Mouse (Mus musculus): ENCODE data around the gene Cyp2t4. TPM values are rescaled to one million over a fixed set of nuclear protein-coding genes. Genes with fewer than 3 reads are reported as not detected.

Cyp2t4 gene
- polyA plus RNA-seq (2015; fragmentation: Nextera tagmentation; extraction: Ambion mirVana) = 0.18 and 0.31 TPM in 2 replicates

GRCm38 (mm10) chr7:27153205-27153764 lies at the start of gene Cyp2t4:
Gene Cyp2t4 (plus strand): TSS chr7:27153714.
- H3K9me3 ChIP-seq (replicated peaks; ENCODE audit: control insufficient read depth, low read length) = no peaks in the 10 kb centered on the region
- H3K27me3 ChIP-seq (ENCODE audit: control insufficient read depth, insufficient read depth, low read length) = no peaks in the 10 kb centered on the region
- H3K27ac ChIP-seq (ENCODE audit: low read length) = peak within 1 kb of the TSS; percentile 90
- H3K4me2 ChIP-seq (ENCODE audit: low read depth, low read length) = no peak within 1 kb of the TSS
- WGBS = 44% methylated on average over 10 of the region's 10 CpGs
- H3K4me1 ChIP-seq (ENCODE audit: control insufficient read depth, insufficient read depth, low read length) = 0 out of 2 replicates have a peak, but pooled peaks cover 3% of the 10 kb centered on the region
- no peak within 1 kb of the TSS for H3K4me3 ChIP-seq (replicated peaks; ENCODE audit: low read length)
- H3K36me3 ChIP-seq (ENCODE audit: control insufficient read depth, insufficient read depth, low read length) = peaks cover 8% of the 10 kb centered on the region
- ATAC-seq (ENCODE audit: insufficient read depth, low FRiP score) = peak; percentile 86
- peak within 1 kb of the TSS; percentile 11; the same call in 1 of the 2 replicates for H3K9ac ChIP-seq (ENCODE audit: low read length)

- WGBS = 64% methylated on average over 5 of the region's 5 CpGs
- Histone ChIP-seq H3K27me3 (ENCODE audit: control insufficient read depth, insufficient read depth, low read length) (no peaks in the 10 kb centered on the region), H3K9ac (ENCODE audit: low read length) (no peak overlapping the region), H3K4me3 (replicated peaks; ENCODE audit: low read length) (no peak overlapping the region), H3K27ac (ENCODE audit: low read length) (no peak overlapping the region), H3K4me2 (ENCODE audit: low read depth, low read length) (no peak overlapping the region), H3K9me3 (replicated peaks; ENCODE audit: control insufficient read depth, low read length) (peaks cover 5% of the 10 kb centered on the region), H3K4me1 (ENCODE audit: control insufficient read depth, insufficient read depth, low read length) (no peaks in the 10 kb centered on the region), H3K36me3 (ENCODE audit: control insufficient read depth, insufficient read depth, low read length) (no peaks in the 10 kb centered on the region)
- no peak for ATAC-seq (ENCODE audit: insufficient read depth, low FRiP score)
These were observed 48.6 kb upstream of the Cyp2t4 start for GRCm38 (mm10) chr7:27104882-27105281.

- Histone ChIP-seq H3K9me3 (replicated peaks; ENCODE audit: control insufficient read depth, low read length) (peaks cover 5% of the 10 kb centered on the region; the same call in 1 of the 2 replicates), H3K27ac (ENCODE audit: low read length) (peak overlapping the region; percentile 66; the same call in 1 of the 2 replicates), H3K4me1 (ENCODE audit: control insufficient read depth, insufficient read depth, low read length) (no peaks in the 10 kb centered on the region), H3K9ac (ENCODE audit: low read length) (no peak overlapping the region), H3K27me3 (ENCODE audit: control insufficient read depth, insufficient read depth, low read length) (no peaks in the 10 kb centered on the region), H3K4me3 (replicated peaks; ENCODE audit: low read length) (no peak overlapping the region), H3K36me3 (ENCODE audit: control insufficient read depth, insufficient read depth, low read length) (no peaks in the 10 kb centered on the region), H3K4me2 (ENCODE audit: low read depth, low read length) (no peak overlapping the region)
- ATAC-seq (ENCODE audit: insufficient read depth, low FRiP score) = peak; percentile 58; the same call in 1 of the 2 replicates
These were observed 43.2 kb upstream of the Cyp2t4 start for GRCm38 (mm10) chr7:27110327-27110726.

- Histone ChIP-seq H3K4me2 (ENCODE audit: low read depth, low read length) (no peak overlapping the region), H3K27me3 (ENCODE audit: control insufficient read depth, insufficient read depth, low read length) (no peaks in the 10 kb centered on the region), H3K9me3 (replicated peaks; ENCODE audit: control insufficient read depth, low read length) (peaks cover 5% of the 10 kb centered on the region; the same call in 1 of the 2 replicates), H3K36me3 (ENCODE audit: control insufficient read depth, insufficient read depth, low read length) (no peaks in the 10 kb centered on the region), H3K9ac (ENCODE audit: low read length) (no peak overlapping the region), H3K4me1 (ENCODE audit: control insufficient read depth, insufficient read depth, low read length) (no peaks in the 10 kb centered on the region), H3K27ac (ENCODE audit: low read length) (no peak overlapping the region; the same call in 1 of the 2 replicates), H3K4me3 (replicated peaks; ENCODE audit: low read length) (no peak overlapping the region)
- peak; percentile 82; the same call in 1 of the 2 replicates for ATAC-seq (ENCODE audit: insufficient read depth, low FRiP score)
- WGBS = 88% methylated on average over 1 of the region's 1 CpGs
These were observed 42.5 kb upstream of the Cyp2t4 start for GRCm38 (mm10) chr7:27111038-27111437.

- H3K4me3 ChIP-seq (replicated peaks; ENCODE audit: low read length) = no peak overlapping the region
- no peak for ATAC-seq (ENCODE audit: insufficient read depth, low FRiP score)
- H3K9ac ChIP-seq (ENCODE audit: low read length) = no peak overlapping the region
- H3K36me3 ChIP-seq (ENCODE audit: control insufficient read depth, insufficient read depth, low read length) = no peaks in the 10 kb centered on the region
- H3K27ac ChIP-seq (ENCODE audit: low read length) = peak overlapping the region; percentile 24; the same call in 1 of the 2 replicates
- 78% methylated on average over 3 of the region's 3 CpGs for WGBS
- no peaks in the 10 kb centered on the region for H3K27me3 ChIP-seq (ENCODE audit: control insufficient read depth, insufficient read depth, low read length)
- peaks cover 5% of the 10 kb centered on the region; the same call in 1 of the 2 replicates for H3K9me3 ChIP-seq (replicated peaks; ENCODE audit: control insufficient read depth, low read length)
- H3K4me1 ChIP-seq (ENCODE audit: control insufficient read depth, insufficient read depth, low read length) = no peaks in the 10 kb centered on the region
- no peak overlapping the region for H3K4me2 ChIP-seq (ENCODE audit: low read depth, low read length)
These were observed 41.5 kb upstream of the Cyp2t4 start for GRCm38 (mm10) chr7:27111987-27112386.

- Histone ChIP-seq H3K4me1 (ENCODE audit: control insufficient read depth, insufficient read depth, low read length) (no peaks in the 10 kb centered on the region), H3K9me3 (replicated peaks; ENCODE audit: control insufficient read depth, low read length) (no peaks in the 10 kb centered on the region), H3K9ac (ENCODE audit: low read length) (no peak overlapping the region), H3K36me3 (ENCODE audit: control insufficient read depth, insufficient read depth, low read length) (no peaks in the 10 kb centered on the region), H3K27me3 (ENCODE audit: control insufficient read depth, insufficient read depth, low read length) (no peaks in the 10 kb centered on the region), H3K4me2 (ENCODE audit: low read depth, low read length) (no peak overlapping the region), H3K4me3 (replicated peaks; ENCODE audit: low read length) (no peak overlapping the region), H3K27ac (ENCODE audit: low read length) (peak overlapping the region; percentile 65)
- ATAC-seq (ENCODE audit: insufficient read depth, low FRiP score) = peak; percentile 79; the same call in 1 of the 2 replicates
- WGBS = 62% methylated on average over 4 of the region's 4 CpGs
These were observed 35.4 kb upstream of the Cyp2t4 start for GRCm38 (mm10) chr7:27118033-27118511.

- no peak within 1 kb of the TSS for H3K4me2 ChIP-seq (ENCODE audit: low read depth, low read length)
- H3K4me1 ChIP-seq (ENCODE audit: control insufficient read depth, insufficient read depth, low read length) = no peaks in the 10 kb centered on the region
- 0 out of 2 replicates have a peak within 1 kb of the TSS, but pooled peaks have one; percentile 12 for H3K4me3 ChIP-seq (replicated peaks; ENCODE audit: low read length)
- H3K9ac ChIP-seq (ENCODE audit: low read length) = no peak within 1 kb of the TSS
- ATAC-seq (ENCODE audit: insufficient read depth, low FRiP score) = 0 out of 2 replicates have a peak, but pooled peaks have one; percentile 47
- H3K9me3 ChIP-seq (replicated peaks; ENCODE audit: control insufficient read depth, low read length) = no peaks in the 10 kb centered on the region
- H3K36me3 ChIP-seq (ENCODE audit: control insufficient read depth, insufficient read depth, low read length) = no peaks in the 10 kb centered on the region
- peak within 1 kb of the TSS; percentile 65; the same call in 1 of the 2 replicates for H3K27ac ChIP-seq (ENCODE audit: low read length)
- no peaks in the 10 kb centered on the region for H3K27me3 ChIP-seq (ENCODE audit: control insufficient read depth, insufficient read depth, low read length)
These were observed 33.8 kb upstream of the Cyp2t4 start, which contains the start of gene Cyp2f2 for GRCm38 (mm10) chr7:27119676-27120075. Gene Cyp2f2 (plus strand): TSS chr7:27119909.

- no peaks in the 10 kb centered on the region for H3K36me3 ChIP-seq (ENCODE audit: control insufficient read depth, insufficient read depth, low read length)
- no peak overlapping the region for H3K27ac ChIP-seq (ENCODE audit: low read length)
These were observed 29.1 kb upstream of the Cyp2t4 start for GRCm38 (mm10) chr7:27124305-27124832.

GRCm38 (mm10) chr7:27124969-27125368 lies 28.5 kb upstream of the Cyp2t4 start:
- Histone ChIP-seq H3K36me3 (ENCODE audit: control insufficient read depth, insufficient read depth, low read length) (no peaks in the 10 kb centered on the region), H3K4me2 (ENCODE audit: low read depth, low read length) (no peak overlapping the region), H3K4me3 (replicated peaks; ENCODE audit: low read length) (no peak overlapping the region), H3K4me1 (ENCODE audit: control insufficient read depth, insufficient read depth, low read length) (no peaks in the 10 kb centered on the region), H3K9me3 (replicated peaks; ENCODE audit: control insufficient read depth, low read length) (no peaks in the 10 kb centered on the region), H3K27me3 (ENCODE audit: control insufficient read depth, insufficient read depth, low read length) (no peaks in the 10 kb centered on the region), H3K27ac (ENCODE audit: low read length) (no peak overlapping the region), H3K9ac (ENCODE audit: low read length) (no peak overlapping the region)
- WGBS = 91% methylated on average over 4 of the region's 4 CpGs
- ATAC-seq (ENCODE audit: insufficient read depth, low FRiP score) = no peak

More at GRCm38 (mm10) chr7:27124305-27124832, 29.1 kb upstream of the Cyp2t4 start:
- 70% methylated on average over 5 of the region's 5 CpGs for WGBS
- Histone ChIP-seq H3K4me1 (ENCODE audit: control insufficient read depth, insufficient read depth, low read length) (no peaks in the 10 kb centered on the region), H3K9ac (ENCODE audit: low read length) (no peak overlapping the region), H3K27me3 (ENCODE audit: control insufficient read depth, insufficient read depth, low read length) (no peaks in the 10 kb centered on the region), H3K4me2 (ENCODE audit: low read depth, low read length) (no peak overlapping the region), H3K9me3 (replicated peaks; ENCODE audit: control insufficient read depth, low read length) (no peaks in the 10 kb centered on the region), H3K4me3 (replicated peaks; ENCODE audit: low read length) (no peak overlapping the region)
- ATAC-seq (ENCODE audit: insufficient read depth, low FRiP score) = no peak

All from stomach, embryonic 16.5 days (tissue).